Mouse (Mus musculus): ENCODE data around the gene Prss35. TPM values are rescaled to one million over a fixed set of nuclear protein-coding genes. Genes with fewer than 3 reads are reported as not detected.

Gene Prss35
- polyA plus RNA-seq, 1 experiment: 0.05 TPM

GRCm38 (mm10) chr9:86800600-86801163 is 57.2 kb downstream of the Prss35 start:
- TF ChIP-seq TCF12 (IDR thresholded peaks at IDR 0.05; ENCODE audit: insufficient read depth, poor library complexity, severe bottlenecking) (no peak), CEBPB (IDR thresholded peaks at IDR 0.05; ENCODE audit: insufficient read depth, poor library complexity, severe bottlenecking) (no peak), POLR2AphosphoS2 (IDR thresholded peaks at IDR 0.05; ENCODE audit: insufficient read length, low read depth) (no peak), REST (IDR thresholded peaks at IDR 0.05; ENCODE audit: insufficient read depth, insufficient read length) (no peak), USF1 (IDR thresholded peaks at IDR 0.05; ENCODE audit: low read depth) (no peak), MYOD1 (IDR thresholded peaks at IDR 0.05; ENCODE audit: control insufficient read depth in 1 of 3, insufficient read length in 2 of 3, low read depth in 2 of 3) (no peak), MYOG (IDR thresholded peaks at IDR 0.05; ENCODE audit: control insufficient read depth in 1 of 3, insufficient read depth in 1 of 3, insufficient read length in 2 of 3, low read depth in 2 of 3) (no peak), POLR2A (IDR thresholded peaks at IDR 0.05; ENCODE audit: insufficient read length, low read depth) (no peak), MAX (IDR thresholded peaks at IDR 0.05; ENCODE audit: low read depth) (no peak), E2F4 (IDR thresholded peaks at IDR 0.05; ENCODE audit: insufficient read depth) (no peak), TCF3 (IDR thresholded peaks at IDR 0.05; ENCODE audit: insufficient read length, low read depth) (no peak), SRF (IDR thresholded peaks at IDR 0.05; ENCODE audit: control insufficient read depth, insufficient read length, low read depth) (no peak)
- H3K27me3 ChIP-seq (ENCODE audit: control insufficient read depth, insufficient read depth, insufficient read length): peaks cover 14% of the 10 kb centered on the region
- H3K79me2 ChIP-seq (ENCODE audit: control insufficient read depth, insufficient read depth): no peaks in the 10 kb centered on the region
- H3K36me3 ChIP-seq (ENCODE audit: control insufficient read depth, insufficient read depth): no peaks in the 10 kb centered on the region
- H3K4me2 ChIP-seq (ENCODE audit: low read depth): no peak overlapping the region
- no peak overlapping the region for H3ac ChIP-seq (ENCODE audit: control insufficient read depth, insufficient read length)
- no peak overlapping the region for H3K4me3 ChIP-seq

Other genes starting within 250 kb of the Prss35 start
- gene Pgm3, start 171.8 kb upstream of the Prss35 start, polyA plus RNA-seq (2012; fragmentation: generic; extraction: Trizol): 8.5 TPM
- 2.1 TPM for gene Rwdd2a, start 171.7 kb upstream of the Prss35 start, polyA plus RNA-seq (2012; fragmentation: generic; extraction: Trizol)
- 33.6 TPM for gene Me1, start 47.7 kb upstream of the Prss35 start, polyA plus RNA-seq (2012; fragmentation: generic; extraction: Trizol)
- not detected for gene Snap91, start 137.0 kb downstream of the Prss35 start, polyA plus RNA-seq (2012; fragmentation: generic; extraction: Trizol)

All from myocyte (in vitro differentiated cells).